Mouse (Mus musculus): Measurements from ENCODE around the gene Ccdc81. TPM values are rescaled to one million over a fixed set of nuclear protein-coding genes. Genes with fewer than 3 reads are reported as not detected.

The Ccdc81 gene
- polyA plus RNA-seq (2012; rRNA removed) = not detected in 2 replicates
- polyA plus RNA-seq (2014; fragmentation: Nextera tagmentation; extraction: Ambion mirVana) = not detected in 2 replicates

- H3K27ac ChIP-seq = no peak within 1 kb of the TSS
- H3K4me3 ChIP-seq (ENCODE audit: insufficient read depth in 1 of 2, low read depth in 2 of 2, low read length in 2 of 2) = no peak within 1 kb of the TSS
- no peaks in the 10 kb centered on the region for H3K9me3 ChIP-seq (ENCODE audit: control insufficient read depth, low read length)
- no peaks in the 10 kb centered on the region for H3K27me3 ChIP-seq (ENCODE audit: control insufficient read depth, insufficient read depth, low read length)
- DNase-seq (ENCODE audit: low read depth in 3 of 3, low spot score in 3 of 3) (no peak), ATAC-seq (ENCODE audit: insufficient read depth) (no peak)
- WGBS (ENCODE audit: insufficient replicate concordance) = 47% methylated on average over 22 of the region's 22 CpGs
- H3K4me1 ChIP-seq (replicated peaks; ENCODE audit: control insufficient read depth in 2 of 2, insufficient read depth in 2 of 2, low read length in 1 of 2) = peaks cover 0 to 2% of the 10 kb centered on the region in 2 experiments; a peak in 2 of 4 replicates
- no peak within 1 kb of the TSS for H3K9ac ChIP-seq (replicated peaks)
- TF ChIP-seq CTCF (IDR thresholded peaks at IDR 0.05; ENCODE audit: low read depth) (no peak), EP300 (IDR thresholded peaks at IDR 0.05; ENCODE audit: low read depth) (no peak)
- H3K4me2 ChIP-seq (ENCODE audit: low read depth) = no peak within 1 kb of the TSS
- no peaks in the 10 kb centered on the region for H3K36me3 ChIP-seq (replicated peaks; ENCODE audit: control insufficient read depth, insufficient read depth, low read depth)
Observed at GRCm38 (mm10) chr7:89903442-89904343, at the start of gene Ccdc81. Ccdc81 (minus strand) TSS chr7:89903629.

- TF ChIP-seq EP300 (IDR thresholded peaks at IDR 0.05; ENCODE audit: low read depth) (no peak), CTCF (IDR thresholded peaks at IDR 0.05; ENCODE audit: low read depth) (no peak)
- 43% methylated on average over 4 of the region's 4 CpGs for WGBS (ENCODE audit: insufficient replicate concordance)
- H3K4me1 ChIP-seq (replicated peaks; ENCODE audit: control insufficient read depth in 2 of 2, insufficient read depth in 2 of 2, low read length in 1 of 2) = no peaks in the 10 kb centered on the region
Observed at GRCm38 (mm10) chr7:89949403-89949802, 46.0 kb upstream of the Ccdc81 start.

GRCm38 (mm10) chr7:89948026-89948425, 44.6 kb upstream of the Ccdc81 start:
- ATAC-seq (ENCODE audit: insufficient read depth) = no peak
- Histone ChIP-seq H3K36me3 (replicated peaks; ENCODE audit: control insufficient read depth, insufficient read depth, low read depth) (no peaks in the 10 kb centered on the region), H3K4me2 (ENCODE audit: low read depth) (no peak overlapping the region), H3K9ac (replicated peaks) (no peak overlapping the region), H3K4me3 (ENCODE audit: insufficient read depth in 1 of 2, low read depth in 2 of 2, low read length in 2 of 2) (no peak overlapping the region), H3K27me3 (ENCODE audit: control insufficient read depth, insufficient read depth, low read length) (no peaks in the 10 kb centered on the region), H3K9me3 (ENCODE audit: control insufficient read depth, low read length) (no peaks in the 10 kb centered on the region), H3K27ac (no peak overlapping the region), H3K4me1 (replicated peaks; ENCODE audit: control insufficient read depth in 2 of 2, insufficient read depth in 2 of 2, low read length in 1 of 2) (no peaks in the 10 kb centered on the region)
- TF ChIP-seq CTCF (IDR thresholded peaks at IDR 0.05; ENCODE audit: low read depth) (no peak), EP300 (IDR thresholded peaks at IDR 0.05; ENCODE audit: low read depth) (no peak)
- 74% methylated on average over 7 of the region's 7 CpGs for WGBS (ENCODE audit: insufficient replicate concordance)
- DNase-seq (ENCODE audit: low read depth in 3 of 3, low spot score in 3 of 3) = no peak

More at GRCm38 (mm10) chr7:89949403-89949802, 46.0 kb upstream of the Ccdc81 start:
- no peak for DNase-seq (ENCODE audit: low read depth in 3 of 3, low spot score in 3 of 3)
- ATAC-seq (ENCODE audit: insufficient read depth) = no peak
- no peak overlapping the region for H3K9ac ChIP-seq (replicated peaks)
- no peak overlapping the region for H3K4me2 ChIP-seq (ENCODE audit: low read depth)
- no peaks in the 10 kb centered on the region for H3K9me3 ChIP-seq (ENCODE audit: control insufficient read depth, low read length)
- no peak overlapping the region for H3K27ac ChIP-seq
- no peaks in the 10 kb centered on the region for H3K27me3 ChIP-seq (ENCODE audit: control insufficient read depth, insufficient read depth, low read length)
- H3K36me3 ChIP-seq (replicated peaks; ENCODE audit: control insufficient read depth, insufficient read depth, low read depth) = no peaks in the 10 kb centered on the region; the same call in 1 of the 2 replicates
- no peak overlapping the region for H3K4me3 ChIP-seq (ENCODE audit: insufficient read depth in 1 of 2, low read depth in 2 of 2, low read length in 2 of 2)

- under 1% methylated on average over 44 of the region's 45 CpGs for WGBS (ENCODE audit: insufficient replicate concordance)
- ATAC-seq (ENCODE audit: insufficient read depth) = peak; percentile 100
- no peaks in the 10 kb centered on the region for H3K9me3 ChIP-seq (ENCODE audit: control insufficient read depth, low read length)
- H3K4me3 ChIP-seq (ENCODE audit: insufficient read depth in 1 of 2, low read depth in 2 of 2, low read length in 2 of 2) = peak within 1 kb of the TSS; percentile 79 to 82
- no peaks in the 10 kb centered on the region for H3K36me3 ChIP-seq (replicated peaks; ENCODE audit: control insufficient read depth, insufficient read depth, low read depth)
- peak; percentile 99 for DNase-seq (ENCODE audit: low read depth in 3 of 3, low spot score in 3 of 3)
- H3K27ac ChIP-seq = peak within 1 kb of the TSS; percentile 64
- peak within 1 kb of the TSS; percentile 75 for H3K9ac ChIP-seq (replicated peaks)
- H3K4me1 ChIP-seq (replicated peaks; ENCODE audit: control insufficient read depth in 2 of 2, insufficient read depth in 2 of 2, low read length in 1 of 2) = peaks cover 11% of the 10 kb centered on the region in 2 experiments
- peak within 1 kb of the TSS; percentile 87 for H3K4me2 ChIP-seq (ENCODE audit: low read depth)
- peak; percentile 7; the same call in 1 of the 2 replicates for TF ChIP-seq CTCF (IDR thresholded peaks at IDR 0.05; ENCODE audit: low read depth)
- no peak for TF ChIP-seq EP300 (IDR thresholded peaks at IDR 0.05; ENCODE audit: low read depth)
- no peaks in the 10 kb centered on the region for H3K27me3 ChIP-seq (ENCODE audit: control insufficient read depth, insufficient read depth, low read length)
Observed at GRCm38 (mm10) chr7:89940571-89941463, 37.4 kb upstream of the Ccdc81 start, which contains the start of gene Hikeshi. Hikeshi (minus strand) TSS chr7:89941204.
